Mouse (Mus musculus) brain, embryonic 14.5 days (tissue): ENCODE results near the gene Eml2. TPM values are rescaled to one million over a fixed set of nuclear protein-coding genes. Genes with fewer than 3 reads are reported as not detected.
A peak's percentile ranks its signal among the peaks of the same experiment; 100 is the strongest.

Source experiments
- DNase-seq: peaks from one replicate; pipeline ENCODE4 v3.0.0-alpha.2; 2011; ENCODE audit warnings: low read depth
- CTCF ChIP-seq: fragments of 200-500 bp; IDR thresholded peaks from 2 replicates; pipeline ENCODE4 v1.5.1; 2012; ENCODE audit warnings: inconsistent platforms, mild to moderate bottlenecking, moderate library complexity, borderline replicate concordance; ENCODE audit not compliant: insufficient read depth, insufficient read length; ENCODE audit errors: extremely low read depth
- POLR2A ChIP-seq: fragments of 200-500 bp; IDR thresholded peaks from 2 replicates; pipeline ENCODE4 v1.6.1; 2012; ENCODE audit warnings: mild to moderate bottlenecking, inconsistent platforms, borderline replicate concordance; ENCODE audit not compliant: poor library complexity, insufficient read depth, insufficient read length, severe bottlenecking; ENCODE audit errors: extremely low read depth
- polyA plus RNA-seq: library from polyadenylated mRNA; depleted of rRNA; stranded (reverse); fragments of >200 nt; gene quantifications from 2 replicates; pipeline ENCODE4 v1.2.3, GENCODE M21; 2012; rRNA removed

The Eml2 gene
- 42.4 and 48.3 TPM in 2 replicates for polyA plus RNA-seq

DNA sequence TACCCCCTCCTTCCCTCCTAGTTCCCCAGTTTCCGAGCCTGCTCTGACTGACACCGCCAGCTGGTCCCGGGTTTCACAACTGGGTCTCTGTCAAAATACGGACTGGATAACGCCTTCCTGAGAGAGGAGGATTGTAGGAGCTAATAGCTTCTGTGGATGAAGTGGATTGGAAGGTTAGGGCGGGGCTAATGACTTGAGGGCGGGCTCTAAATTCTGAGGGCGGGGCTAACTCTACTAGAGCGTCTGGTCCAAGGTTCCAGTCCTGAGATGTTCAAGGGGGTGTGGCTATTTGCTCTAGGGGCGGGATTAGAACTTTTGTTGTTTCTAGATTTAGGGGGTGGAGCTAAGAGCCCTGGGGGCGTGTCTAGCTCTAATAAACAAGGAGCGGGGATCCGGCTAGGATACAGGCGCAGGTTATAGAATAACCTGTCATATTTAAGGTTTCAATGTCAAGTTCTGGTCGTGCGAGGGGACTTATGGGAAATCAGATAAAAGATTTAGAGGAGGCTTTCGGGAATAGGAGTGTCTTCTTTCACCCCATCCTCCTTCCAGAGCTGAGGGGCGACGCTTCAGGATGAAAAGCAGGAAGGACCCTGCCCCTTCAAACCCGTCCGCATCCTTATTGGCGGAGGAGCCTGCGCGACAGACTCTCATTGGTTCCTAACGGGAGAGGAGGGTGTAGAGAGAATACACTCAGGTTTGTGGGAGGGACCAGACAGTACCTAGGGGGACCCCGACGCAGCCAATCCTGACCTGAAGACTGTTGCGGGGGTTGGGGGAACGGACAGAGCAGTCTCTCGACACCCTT lies at the start of gene Eml2:
Gene Eml2 (plus strand): TSS at position 714 of the 808 bp plus-strand sequence.
- TF ChIP-seq POLR2A (peak; percentile 20; the same call in 1 of the 2 replicates), CTCF (no peak)
- DNase-seq, result peak; percentile 97

DNA sequence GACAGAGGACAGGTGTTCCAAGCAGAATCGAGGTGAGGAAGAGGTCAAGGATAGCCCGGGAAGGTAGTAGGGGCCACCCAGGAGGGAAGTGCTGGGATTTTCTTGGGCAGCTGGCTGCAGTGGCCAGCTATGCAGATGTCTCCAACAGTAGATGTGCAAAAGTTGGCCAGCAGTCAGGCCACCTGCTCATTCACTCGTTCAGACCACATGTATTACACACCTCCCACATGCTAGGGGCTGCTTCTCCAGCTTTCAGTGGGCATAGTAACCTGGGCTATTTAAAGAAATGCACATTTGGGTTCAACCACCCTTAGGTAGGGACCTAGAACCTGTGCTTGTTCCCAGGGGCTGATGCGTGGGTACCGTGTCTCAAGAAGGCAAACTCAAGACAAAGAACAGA lies 48.5 kb upstream of the Eml2 start:
- TF ChIP-seq POLR2A (no peak), CTCF (no peak)
- DNase-seq, result no peak

DNA sequence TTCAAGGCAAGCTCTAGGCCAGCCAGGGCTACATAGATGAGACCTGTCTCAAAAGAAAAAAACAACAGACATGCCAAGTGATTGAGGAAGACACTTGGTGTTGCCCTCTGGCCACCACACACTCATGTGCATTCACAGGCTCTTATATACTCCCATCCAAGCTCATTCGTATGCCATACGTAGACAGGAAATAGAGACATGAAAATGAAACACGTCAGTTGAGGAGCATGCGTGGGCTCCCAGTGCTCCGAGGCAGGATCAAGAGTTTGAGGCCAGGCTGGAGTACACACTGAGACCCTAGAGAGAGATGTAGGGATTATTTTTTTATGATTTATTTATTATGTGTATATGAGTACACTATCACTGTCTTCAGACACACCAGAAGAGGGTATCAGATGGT lies 46.8 kb upstream of the Eml2 start:
- TF ChIP-seq CTCF (no peak), POLR2A (no peak)

DNA sequence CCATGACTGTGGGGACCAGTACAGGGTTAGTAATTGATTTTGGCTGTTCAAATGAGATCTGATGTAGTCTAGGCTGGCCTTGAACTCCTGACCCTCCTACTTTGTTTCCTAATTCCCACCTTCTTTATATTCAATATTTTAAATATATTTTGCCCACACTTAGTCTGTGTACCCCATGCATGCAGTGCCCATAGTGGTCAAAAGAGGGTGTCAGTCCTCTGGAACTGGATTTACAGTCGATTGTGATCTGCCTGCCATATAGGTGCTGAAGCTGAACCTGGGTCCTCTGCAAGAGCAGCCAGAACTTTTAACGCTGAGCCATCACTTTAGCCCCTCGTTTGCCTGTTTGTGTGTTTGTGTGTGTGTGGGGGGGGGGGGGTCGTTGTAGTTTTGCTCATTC lies 45.6 kb upstream of the Eml2 start:
- TF ChIP-seq CTCF, result no peak; the same call in 1 of the 2 replicates
- no peak for TF ChIP-seq POLR2A
- peak; percentile 19 for DNase-seq

More for the DNA sequence above, 46.8 kb upstream of the Eml2 start:
- DNase-seq, result no peak

DNA sequence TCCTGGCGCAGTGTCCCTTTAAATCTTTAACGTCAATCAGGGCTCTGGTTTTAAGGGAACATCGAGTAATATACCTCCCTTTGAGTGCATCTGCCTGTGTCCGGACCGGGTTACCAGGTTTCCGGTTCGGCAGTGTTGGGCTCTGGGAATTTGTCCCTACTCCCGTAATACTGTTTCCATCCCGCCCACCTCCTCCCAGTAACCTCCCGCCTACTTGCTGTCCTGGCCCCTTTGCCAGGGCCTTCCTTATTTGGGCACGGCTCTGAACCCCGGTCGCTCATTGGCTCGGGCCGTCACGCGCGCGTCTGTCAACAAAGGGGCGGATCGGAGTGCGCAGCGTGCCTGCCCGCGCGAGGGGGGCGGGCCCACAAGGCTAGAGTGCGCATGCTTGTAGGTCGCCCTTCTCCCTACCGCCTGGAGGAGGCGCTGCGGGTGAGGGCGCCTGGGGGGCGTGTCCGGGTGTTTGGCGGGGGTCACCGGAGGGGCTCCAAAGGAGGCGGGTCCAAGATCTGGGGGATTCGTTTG lies 44.8 kb upstream of the Eml2 start:
- peak; percentile 99 for DNase-seq

DNA sequence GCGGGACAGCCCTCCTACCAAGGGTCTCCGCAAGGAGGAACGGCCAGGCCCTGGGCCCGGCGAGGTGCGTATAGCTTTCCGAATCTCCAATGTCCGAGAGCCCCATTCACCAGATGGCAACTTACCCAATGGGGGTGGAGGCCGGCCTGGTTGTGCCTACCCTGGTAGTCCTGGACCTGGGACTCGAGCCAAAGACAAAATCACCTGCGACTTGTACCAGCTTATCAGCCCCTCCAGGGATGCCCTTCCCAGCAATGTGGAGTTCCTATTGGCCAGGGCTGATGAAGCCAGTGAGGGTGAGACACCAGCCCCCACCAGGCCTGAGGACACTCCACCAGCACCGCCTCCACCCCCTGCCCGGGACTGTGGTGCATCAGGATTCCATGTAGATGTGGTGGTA lies 40.1 kb upstream of the Eml2 start:
- DNase-seq, result no peak
- TF ChIP-seq POLR2A (no peak), CTCF (no peak)

More for the DNA sequence above, 44.8 kb upstream of the Eml2 start:
- TF ChIP-seq POLR2A, result peak; percentile 5; the same call in 1 of the 2 replicates
- peak; percentile 73 for TF ChIP-seq CTCF

DNA sequence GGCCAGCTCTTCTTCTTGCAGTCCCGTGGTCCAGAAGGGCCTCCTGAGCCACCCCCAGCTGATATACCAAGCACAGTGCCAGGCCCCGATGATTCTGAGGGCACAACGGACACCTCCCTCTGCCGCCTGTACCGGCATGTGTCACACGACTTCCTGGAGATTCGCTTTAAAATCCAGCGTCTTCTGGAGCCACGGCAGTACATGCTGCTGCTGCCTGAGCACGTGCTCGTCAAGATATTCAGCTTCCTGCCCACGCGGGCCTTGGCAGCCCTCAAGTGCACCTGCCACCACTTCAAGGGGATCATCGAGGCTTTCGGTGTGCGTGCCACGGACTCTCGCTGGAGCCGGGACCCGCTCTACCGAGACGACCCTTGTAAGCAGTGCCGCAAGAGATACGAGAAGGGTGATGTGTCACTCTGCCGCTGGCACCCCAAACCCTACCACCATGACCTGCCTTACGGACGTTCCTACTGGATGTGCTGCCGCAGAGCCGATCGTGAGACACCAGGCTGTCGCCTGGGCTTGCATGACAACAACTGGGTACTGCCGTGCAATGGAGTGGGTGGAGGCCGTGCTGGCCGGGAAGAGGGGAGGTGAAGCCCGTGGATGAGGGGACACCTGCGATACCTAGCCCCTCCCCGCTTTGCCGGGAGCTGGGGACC lies 39.4 kb upstream of the Eml2 start:
- no peak for DNase-seq
- no peak for TF ChIP-seq CTCF
- no peak for TF ChIP-seq POLR2A

DNA sequence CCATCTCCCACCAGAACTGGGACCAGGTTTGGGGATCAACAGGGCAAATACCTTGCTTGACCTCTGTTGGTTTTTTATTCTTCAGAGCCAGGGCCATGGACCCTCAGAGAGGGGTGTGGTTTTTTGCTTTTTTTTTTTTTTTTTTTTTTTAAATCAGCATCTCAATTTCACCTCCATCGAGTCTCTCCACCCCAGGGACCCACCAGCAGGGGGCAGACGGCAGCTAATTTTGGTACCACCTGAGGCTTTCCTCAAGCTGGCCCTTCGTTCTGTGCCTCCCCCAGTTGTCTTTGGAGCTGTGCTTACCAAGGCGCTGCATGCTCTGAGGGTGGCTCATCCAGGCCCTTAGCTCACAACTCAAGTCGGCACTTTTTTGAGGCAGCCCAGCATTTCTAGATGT lies 38.8 kb upstream of the Eml2 start:
- peak; percentile 43 for DNase-seq
- TF ChIP-seq CTCF (peak; percentile 63), POLR2A (no peak)

DNA sequence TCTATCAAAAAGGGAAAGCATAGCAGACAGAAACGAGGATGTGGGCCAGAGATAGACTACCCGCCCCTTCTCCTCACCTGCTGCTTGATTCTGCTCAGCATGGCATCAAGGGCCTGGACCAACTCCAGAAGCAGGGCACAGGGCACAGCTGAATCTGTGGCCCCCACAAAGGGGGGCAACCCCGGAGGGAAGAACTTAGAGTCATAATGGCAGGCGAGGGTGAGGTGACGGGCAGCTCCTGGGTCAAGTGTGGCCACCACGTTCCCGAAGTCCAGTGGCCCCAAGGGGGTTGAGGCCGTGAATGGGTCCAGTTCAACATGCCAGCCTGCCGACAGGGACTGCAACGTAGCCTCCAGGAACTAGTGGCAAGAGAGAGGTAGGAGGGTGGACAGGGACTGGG lies 29.4 kb upstream of the Eml2 start:
- TF ChIP-seq POLR2A, result no peak
- TF ChIP-seq CTCF, result no peak
- DNase-seq, result no peak

DNA sequence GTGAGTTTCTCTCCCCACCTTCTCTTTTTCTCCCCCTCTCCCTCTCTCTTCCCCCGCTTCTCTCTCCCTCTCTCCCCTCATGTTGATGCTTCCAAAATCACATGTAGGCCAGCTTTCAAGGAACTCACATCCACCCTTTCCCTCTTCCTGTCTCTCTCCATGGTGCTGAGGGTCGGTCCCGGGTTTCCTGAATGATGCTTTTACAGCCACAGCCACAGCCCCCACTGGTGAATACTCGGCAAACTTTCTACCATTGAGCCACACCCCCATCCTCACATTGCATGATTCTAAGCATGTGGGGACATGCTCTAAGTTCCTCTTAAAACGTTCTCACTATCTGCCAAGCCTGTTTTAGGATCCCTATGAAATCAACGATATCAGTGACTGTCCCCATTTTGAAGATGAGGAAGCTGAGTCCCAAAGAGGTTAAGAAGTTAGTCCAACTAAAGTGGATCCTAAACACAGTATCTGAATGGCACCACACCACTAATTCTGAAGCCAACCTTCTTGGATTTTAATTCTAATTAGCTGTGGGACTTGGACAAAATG lies 28.6 kb upstream of the Eml2 start:
- TF ChIP-seq CTCF, result no peak
- TF ChIP-seq POLR2A, result no peak
- no peak for DNase-seq
